In the genomic region with DNA sequence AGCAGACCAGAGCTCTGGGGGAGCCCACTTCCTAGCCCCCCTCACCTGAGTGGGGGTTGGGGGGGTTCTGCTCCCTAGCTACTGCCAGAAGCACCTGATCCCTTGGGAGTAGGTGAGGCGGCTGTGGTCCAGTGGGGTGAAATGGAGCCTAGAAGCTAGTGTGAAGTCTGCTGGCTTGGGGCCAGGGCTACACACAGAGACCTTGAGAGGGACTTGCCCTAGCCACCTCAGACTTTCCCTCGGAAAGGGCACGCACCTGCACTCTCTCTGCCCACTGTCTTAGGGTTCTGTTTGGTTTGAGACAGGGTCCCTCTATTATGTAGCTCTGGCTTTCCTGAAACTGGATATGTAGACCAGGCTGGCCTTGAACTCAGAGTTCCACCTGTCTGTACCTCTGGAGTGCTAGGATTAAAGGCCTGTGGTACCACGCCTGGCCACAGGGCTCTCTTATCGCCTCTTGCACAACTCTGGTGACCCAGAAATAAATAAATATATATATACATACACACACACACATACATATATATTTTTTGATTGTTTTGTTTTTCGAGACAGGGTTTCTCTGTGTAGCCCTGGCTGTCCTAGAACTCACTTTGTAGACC, we compare ENCODE assay signal across 8 mouse cellular contexts. TPM values are rescaled to one million over a fixed set of nuclear protein-coding genes. Genes with fewer than 3 reads are reported as not detected.
DNase-seq lines count a peak whose midpoint lies in the region; ATAC-seq and TF ChIP-seq lines count a peak whose summit lies in the region.

No protein-coding gene starts in this region.

- 35% methylated on average over 6 of the region's 6 CpGs for WGBS in neural tube, embryonic 14.5 days

- H3K36me3 ChIP-seq in neural tube, embryonic 14.5 days (ENCODE audit: control insufficient read depth, insufficient read depth, low read length), result peaks cover 7% of the 10 kb centered on the region; the same call in 1 of the 2 replicates

- peak; percentile 48 for DNase-seq in right cerebral cortex, postnatal 14 days
- no peak for DNase-seq in right cerebral cortex, adult 2 months (ENCODE audit: low spot score in 2 of 2)
- DNase-seq in gastrocnemius, postnatal 14 days, result peak; percentile 68
- DNase-seq in kidney, adult 11 months, result peak; percentile 80
- DNase-seq in lung, adult 18-20 months, result peak; percentile 65 to 69
- no peak for DNase-seq in thymus, postnatal 10 days (ENCODE audit: low spot score in 2 of 2)

- peak overlapping the region; percentile 70 for H3K27ac ChIP-seq in bone marrow macrophage, adult 2 months (ENCODE audit: insufficient read depth, low read depth, low read length)
- H3K27ac ChIP-seq in neural tube, embryonic 14.5 days (ENCODE audit: low read depth, low read length), result peak overlapping the region; percentile 91

- H3K4me2 ChIP-seq in neural tube, embryonic 14.5 days (ENCODE audit: low read depth, low read length), result peak overlapping the region; percentile 87

- H3K27me3 ChIP-seq in neural tube, embryonic 14.5 days (ENCODE audit: control insufficient read depth, insufficient read depth, low read length), result no peaks in the 10 kb centered on the region

- intact Hi-C loops in gastrocnemius, postnatal 14 days (cut with DNase I; ENCODE audit: low total_unique reads), result no loop called here

- H3K9ac ChIP-seq in neural tube, embryonic 14.5 days (replicated peaks; ENCODE audit: low read depth, low read length), result peak overlapping the region; percentile 86

- TF ChIP-seq POLR2A in bone marrow macrophage, adult 2 months (IDR thresholded peaks at IDR 0.05; ENCODE audit: borderline replicate concordance, low read depth, low read length), result no peak

- H3K4me1 ChIP-seq in bone marrow macrophage, adult 2 months (ENCODE audit: control insufficient read depth, insufficient read depth, low read length), result peaks cover 12% of the 10 kb centered on the region
- H3K4me1 ChIP-seq in neural tube, embryonic 14.5 days (ENCODE audit: control insufficient read depth, insufficient read depth, low read length), result peaks cover 3% of the 10 kb centered on the region; the same call in 1 of the 2 replicates

- ATAC-seq in neural tube, embryonic 14.5 days (ENCODE audit: low read depth), result no peak; the same call in 1 of the 2 replicates

- peak overlapping the region; percentile 98 for H3K4me3 ChIP-seq in bone marrow macrophage, adult 2 months (ENCODE audit: insufficient read depth, low read length)
- peak overlapping the region; percentile 54 for H3K4me3 ChIP-seq in neural tube, embryonic 14.5 days (ENCODE audit: low read depth, low read length)

- TF ChIP-seq CTCF in bone marrow macrophage, adult 2 months (IDR thresholded peaks at IDR 0.05; ENCODE audit: low read depth, low read length), result no peak

- H3K9me3 ChIP-seq in neural tube, embryonic 14.5 days (ENCODE audit: control insufficient read depth, low read length), result no peaks in the 10 kb centered on the region

RNA-seq across cellular contexts. Expression of gene Psme1, which starts 0.8 kb away (rescaled TPM):
- polyA plus RNA-seq in bone marrow macrophage, adult 2 months (2012; ENCODE audit: insufficient read depth, insufficient read length, missing spikeins), result 382 and 397 TPM in 2 replicates
- total RNA-seq in gastrocnemius, postnatal 14 days (2021), result 10 to 100 TPM; 48.3 to 49.7 TPM
- 200 and 226 TPM in 2 replicates for polyA plus RNA-seq in neural tube, embryonic 14.5 days (2014; fragmentation: Nextera tagmentation; extraction: Ambion mirVana)

RNA-seq across cellular contexts. Expression of gene Fitm1, which starts 3.4 kb away (rescaled TPM):
- not detected in 2 replicates for polyA plus RNA-seq in bone marrow macrophage, adult 2 months (2012; ENCODE audit: insufficient read depth, insufficient read length, missing spikeins)
- 100 to 1,000 TPM; 415 to 455 TPM for total RNA-seq in gastrocnemius, postnatal 14 days (2021)
- 0.58 TPM in 1 of 2 replicates, not detected in the other for polyA plus RNA-seq in neural tube, embryonic 14.5 days (2014; fragmentation: Nextera tagmentation; extraction: Ambion mirVana)

RNA-seq across cellular contexts. Expression of gene Emc9, which starts 6.3 kb away (rescaled TPM):
- 19.3 and 21.9 TPM in 2 replicates for polyA plus RNA-seq in bone marrow macrophage, adult 2 months (2012; ENCODE audit: insufficient read depth, insufficient read length, missing spikeins)
- 10 to 100 TPM; 38.6 to 39.4 TPM for total RNA-seq in gastrocnemius, postnatal 14 days (2021)
- polyA plus RNA-seq in neural tube, embryonic 14.5 days (2014; fragmentation: Nextera tagmentation; extraction: Ambion mirVana), result 38.9 and 48.8 TPM in 2 replicates

RNA-seq across cellular contexts. Expression of gene Psme2, which starts 12.1 kb away (rescaled TPM):
- polyA plus RNA-seq in bone marrow macrophage, adult 2 months (2012; ENCODE audit: insufficient read depth, insufficient read length, missing spikeins), result 219 and 291 TPM in 2 replicates
- 10 to 100 TPM; 57.5 to 63.2 TPM for total RNA-seq in gastrocnemius, postnatal 14 days (2021)
- 162 and 184 TPM in 2 replicates for polyA plus RNA-seq in neural tube, embryonic 14.5 days (2014; fragmentation: Nextera tagmentation; extraction: Ambion mirVana)

RNA-seq across cellular contexts. Expression of gene Rnf31, which starts 12.7 kb away (rescaled TPM):
- 38.5 and 45.6 TPM in 2 replicates for polyA plus RNA-seq in bone marrow macrophage, adult 2 months (2012; ENCODE audit: insufficient read depth, insufficient read length, missing spikeins)
- total RNA-seq in gastrocnemius, postnatal 14 days (2021), result 10 to 100 TPM in 1 of 2 experiments, 1 to 10 TPM in 1; 9.4 to 11.7 TPM
- polyA plus RNA-seq in neural tube, embryonic 14.5 days (2014; fragmentation: Nextera tagmentation; extraction: Ambion mirVana), result 12.3 and 18.8 TPM in 2 replicates

Comparison
In these comparisons a context has a peak if more than half of its experiments do, and no peak if none do; other contexts are left out.
1. DNase-seq: peak in right cerebral cortex, postnatal 14 days (single experiment), gastrocnemius, postnatal 14 days (single experiment), kidney, adult 11 months (single experiment) and lung, adult 18-20 months (2 of 2); none in right cerebral cortex, adult 2 months (0 of 2) and thymus, postnatal 10 days (0 of 2).